In genomic region chr12:101947986-101948385, GRCm38 (mm10) we compare ENCODE assay signal across 17 mouse cellular contexts. TPM values are rescaled to one million over a fixed set of nuclear protein-coding genes. Genes with fewer than 3 reads are reported as not detected.
DNase-seq lines count a peak whose midpoint lies in the region; ATAC-seq and TF ChIP-seq lines count a peak whose summit lies in the region.
"Had no signal": no experiment of that assay in that cellular context is flagged by ENCODE, and none has a peak within 500 bp of the region (broad histone marks: within the 10 kb centered on the region; RNA-seq: fewer than 3 reads in every experiment).

No protein-coding gene starts in this region.

- TF ChIP-seq CTCF in left cerebral cortex, adult 2 months (IDR thresholded peaks at IDR 0.05): no peak

- H3K4me3 ChIP-seq in left cerebral cortex, adult 2 months: no peak overlapping the region
- H3K4me3 ChIP-seq: forebrain, embryonic 15.5 days; hindbrain, embryonic 12.5 days had no signal

- intact Hi-C loops in left cerebral cortex, adult 2 months (cut with DNase I): no loop called here

- peak; percentile 83 for ATAC-seq in frontal cortex, adult (ENCODE audit: low TSS enrichment)
- ATAC-seq: forebrain, embryonic 15.5 days; hindbrain, embryonic 16.5 days had no signal

- DNase-seq in frontal cortex, postnatal 25 days (ENCODE audit: low spot score in 2 of 2): no peak
- DNase-seq in left cerebral cortex, adult 2 months (ENCODE audit: extremely low spot score in 1 of 2, low spot score in 2 of 2): no peak
- no peak for DNase-seq in left cerebral cortex, adult 8-10 months (ENCODE audit: low spot score in 2 of 2)
- DNase-seq in brain, adult 2 months (ENCODE audit: low read depth, low spot score): peak; percentile 84
- peak; percentile 55 for DNase-seq in telencephalon, adult 2 months (ENCODE audit: low read depth, low spot score)
- DNase-seq in adrenal gland, adult (ENCODE audit: inconsistent age in 2 of 2, low spot score in 1 of 2): no peak
- DNase-seq: adrenal gland, postnatal 14 days; cerebellum, adult 18-20 months; cerebellum, adult 9-11 months; cerebellum, postnatal 36 days; gastrocnemius, postnatal 25 days; heart, postnatal 10 days; heart, postnatal 4 days had no signal

- H3K27ac ChIP-seq in left cerebral cortex, adult 2 months: peak overlapping the region; percentile 28
- H3K27ac ChIP-seq: forebrain, embryonic 15.5 days; hindbrain, embryonic 12.5 days had no signal

RNA-seq across cellular contexts. Expression of gene Atxn3, which starts 10.1 kb away (rescaled TPM):
- 10 to 100 TPM; 21.9 to 22.1 TPM for total RNA-seq in left cerebral cortex, adult 2 months (2021)
- total RNA-seq in left cerebral cortex, adult 8-10 months (2022): 10 to 100 TPM; 20.2 to 27.3 (median 22.3) TPM

RNA-seq across cellular contexts. Expression of gene Cpsf2, which starts 27.8 kb away (rescaled TPM):
- 10 to 100 TPM; 24.6 to 27.6 TPM for total RNA-seq in left cerebral cortex, adult 2 months (2021)
- 10 to 100 TPM; 24.7 to 27.7 (median 27.3) TPM for total RNA-seq in left cerebral cortex, adult 8-10 months (2022)

RNA-seq across cellular contexts. Expression of gene Trip11, which starts 34.9 kb away (rescaled TPM):
- total RNA-seq in left cerebral cortex, adult 2 months (2021): 10 to 100 TPM; 30.7 to 30.8 TPM
- 10 to 100 TPM; 26.5 to 29.9 (median 28.5) TPM for total RNA-seq in left cerebral cortex, adult 8-10 months (2022)

Comparison
In these comparisons a context has a peak if more than half of its experiments do, and no peak if none do; other contexts are left out.
1. DNase-seq: peak in brain, adult 2 months (single experiment) and telencephalon, adult 2 months (single experiment); none in frontal cortex, postnatal 25 days (0 of 2), left cerebral cortex, adult 2 months (0 of 2), left cerebral cortex, adult 8-10 months (0 of 2) and adrenal gland, adult (0 of 2).